Mouse (Mus musculus) left cerebral cortex, adult 2 months (tissue): ENCODE measurements around the gene Mtch1. TPM values are rescaled to one million over a fixed set of nuclear protein-coding genes. Genes with fewer than 3 reads are reported as not detected.
"Not testable (repeated sequence)": the region's sequence is repeated elsewhere in the genome, so short reads cannot be mapped to it uniquely, and the experiment has no call there.

Experiments used
- DNase-seq, 2 experiments: peaks; one replicate each; pipeline ENCODE4 v3.0.0; 2021 to 2022; ENCODE audit warnings: low spot score in 2 of 2, mixed read lengths in 1 of 2; ENCODE audit errors: extremely low spot score in 1 of 2
- H3K27ac ChIP-seq: fragments of 200-600 bp; 2 replicates; pipeline ENCODE4 v1.8.1; 2022
- H3K4me3 ChIP-seq: fragments of 200-600 bp; 2 replicates; pipeline ENCODE4 v1.8.1; 2022
- CTCF ChIP-seq: fragments of 200-600 bp; IDR thresholded peaks from 2 replicates; pipeline ENCODE4 v1.8.1; 2022; ENCODE audit warnings: antibody characterized with exemption, mild to moderate bottlenecking, moderate library complexity
- intact Hi-C: fragments of 180-260 bp; cut with DNase I; formaldehyde crosslinking; loops from one replicate; pipeline ENCODE4 v1.15.1; 2025
- long read RNA-seq, 2 experiments: library from polyadenylated mRNA; stranded (forward); transcript quantifications; one replicate each; pipeline ENCODE4 v2.0.0; 2021; ENCODE audit warnings: borderline mapping rate in 2 of 2
- total RNA-seq, 2 experiments: library from RNA; stranded (reverse); gene quantifications; 2 replicates each; pipeline ENCODE4 v1.2.3; 2021

Gene Mtch1
- total RNA-seq = 100 to 1,000 TPM; 537 to 552 TPM
- long read RNA-seq, experiment 1, transcript Mtch1-211 (12 exons, 1,653 nt) = minor isoform, 27 of 828 reads
- long read RNA-seq, experiment 1, transcript Mtch1-202 (12 exons, 1,897 nt) = minor isoform, 210 of 828 reads
- long read RNA-seq, experiment 1, transcript Mtch1-201 (12 exons, 1,952 nt) = major isoform, 477 of 828 reads
- long read RNA-seq, experiment 1, transcript Mtch1-218 (1 exons, 2,292 nt) = minor isoform, 17 of 828 reads
- long read RNA-seq, experiment 1, partial matches to known transcripts = 11 of 828 reads
- long read RNA-seq, experiment 1, other reads (novel, unspliced or antisense) = 42 of 828 reads
- long read RNA-seq, experiment 2, transcript Mtch1-202 (12 exons, 1,897 nt) = minor isoform, 167 of 633 reads
- long read RNA-seq, experiment 2, transcript Mtch1-211 (12 exons, 1,653 nt) = minor isoform, 31 of 633 reads
- long read RNA-seq, experiment 2, transcript Mtch1-201 (12 exons, 1,952 nt) = major isoform, 319 of 633 reads
- long read RNA-seq, experiment 2, transcript Mtch1-216 (13 exons, 1,108 nt) = minor isoform, 20 of 633 reads
- long read RNA-seq, experiment 2, partial matches to known transcripts = 19 of 633 reads
- long read RNA-seq, experiment 2, other reads (novel, unspliced or antisense) = 40 of 633 reads

- intact Hi-C loops = loop anchor here (2.0 kb wide), 1 partner anchor 79 kb away; the partner anchor contains the start of gene BC004004
- DNase-seq = peak; percentile 98
- no peak for TF ChIP-seq CTCF
- Histone ChIP-seq H3K4me3 (peak within 1 kb of the TSS; percentile 62), H3K27ac (peak within 1 kb of the TSS; percentile 85)
Observed at GRCm38 (mm10) chr17:29347645-29348256, at the start of gene Mtch1. Gene Mtch1, minus strand, starts transcription at chr17:29347934.

GRCm38 (mm10) chr17:29396821-29397242 lies 49.1 kb upstream of the Mtch1 start:
- intact Hi-C loops = loop anchor here (1.0 kb wide), 2 partner anchors 95 to 117 kb away; no protein-coding TSS in a partner anchor
- H3K4me3 ChIP-seq = no peak overlapping the region
- peak; percentile 97 for TF ChIP-seq CTCF
- no peak overlapping the region for H3K27ac ChIP-seq
- DNase-seq = peak; percentile 73 to 82

- DNase-seq = no peak
- Histone ChIP-seq H3K27ac (no peak overlapping the region), H3K4me3 (no peak overlapping the region)
- intact Hi-C loops = no loop called here
- TF ChIP-seq CTCF = no peak
Observed at GRCm38 (mm10) chr17:29396056-29396799, 48.5 kb upstream of the Mtch1 start.

- DNase-seq = no peak
- no peak for TF ChIP-seq CTCF
- Histone ChIP-seq H3K4me3 (no peak overlapping the region), H3K27ac (no peak overlapping the region)
- intact Hi-C loops = no loop called here
Observed at GRCm38 (mm10) chr17:29395381-29395780, 47.6 kb upstream of the Mtch1 start.

GRCm38 (mm10) chr17:29394761-29395160 lies 47.0 kb upstream of the Mtch1 start:
- DNase-seq, intact Hi-C loops, H3K27ac ChIP-seq, H3K4me3 ChIP-seq: not testable (repeated sequence)

- no peak for TF ChIP-seq CTCF
- no peak for DNase-seq
- intact Hi-C loops = no loop called here
- H3K27ac ChIP-seq = no peak overlapping the region
- no peak overlapping the region for H3K4me3 ChIP-seq
Observed at GRCm38 (mm10) chr17:29394106-29394760, 46.5 kb upstream of the Mtch1 start.

- no peak for TF ChIP-seq CTCF
Observed at GRCm38 (mm10) chr17:29393335-29394089, 45.8 kb upstream of the Mtch1 start.

GRCm38 (mm10) chr17:29391280-29391679 lies 43.5 kb upstream of the Mtch1 start:
- TF ChIP-seq CTCF = no peak
- Histone ChIP-seq H3K27ac (no peak overlapping the region), H3K4me3 (no peak overlapping the region)
- intact Hi-C loops = no loop called here
- DNase-seq = no peak

More at GRCm38 (mm10) chr17:29393335-29394089, 45.8 kb upstream of the Mtch1 start:
- no peak for DNase-seq
- intact Hi-C loops = no loop called here
- Histone ChIP-seq H3K27ac (no peak overlapping the region), H3K4me3 (no peak overlapping the region)

GRCm38 (mm10) chr17:29388978-29389377 lies 41.2 kb upstream of the Mtch1 start:
- no peak for TF ChIP-seq CTCF
- Histone ChIP-seq H3K4me3 (no peak overlapping the region), H3K27ac (no peak overlapping the region)
- no peak for DNase-seq
- intact Hi-C loops = no loop called here

GRCm38 (mm10) chr17:29385746-29386145 lies 38.0 kb upstream of the Mtch1 start:
- intact Hi-C loops = no loop called here
- TF ChIP-seq CTCF = no peak
- no peak for DNase-seq
- no peak overlapping the region for H3K4me3 ChIP-seq
- H3K27ac ChIP-seq = no peak overlapping the region
